Mouse (Mus musculus) MEL (cell line): ENCODE measurements at regions not wholly inside any gene's neighbourhood (a gene's known extent, or its start where the extent isn't known, plus 50 kb on each side); places are given as distances from the start of the nearest gene placed in this dataset.

ENCODE experiments used
- DNase-seq: peaks from one replicate; pipeline ENCODE4 v3.0.0; 2011; ENCODE audit warnings: low read depth, low spot score
- H3K27ac ChIP-seq: 2 replicates; pipeline ENCODE4 v1.5.1; 2012; ENCODE audit warnings: low read depth, mild to moderate bottlenecking, control low read depth, low read length, moderate library complexity; ENCODE audit not compliant: control insufficient read depth
- H3K27me3 ChIP-seq, 2 experiments: fragments of 150-350 bp in 1 of 2; sonication (generic) in 1 of 2; 2 replicates each; pipeline ENCODE4 v1.6.1; 2012; ENCODE audit warnings: low read length in 2 of 2, mild to moderate bottlenecking in 2 of 2, improper control_type of control experiment in 1 of 2, moderate library complexity in 1 of 2; ENCODE audit not compliant: insufficient read depth in 2 of 2, control insufficient read depth in 1 of 2
- H3K36me3 ChIP-seq, 2 experiments: 2 replicates each; pipeline ENCODE4 v1.6.1; 2012 to 2014; ENCODE audit warnings: low read length in 2 of 2, improper control_type of control experiment in 1 of 2, inconsistent platforms in 1 of 2, mild to moderate bottlenecking in 1 of 2; ENCODE audit not compliant: insufficient read depth in 2 of 2, control insufficient read depth in 1 of 2
- H3K4me1 ChIP-seq, 2 experiments: fragments of 150-350 bp in 1 of 2; sonication (generic) in 1 of 2; 2 replicates each; pipeline ENCODE4 v1.6.1; 2012; ENCODE audit warnings: low read length in 2 of 2, improper control_type of control experiment in 1 of 2, mild to moderate bottlenecking in 1 of 2; ENCODE audit not compliant: insufficient read depth in 2 of 2, control insufficient read depth in 1 of 2
- H3K4me3 ChIP-seq, 2 experiments: fragments of 150-350 bp in 1 of 2; sonication (generic) in 1 of 2; 2 replicates each; pipeline ENCODE4 v1.5.1; 2012; ENCODE audit warnings: low read depth in 2 of 2, low read length in 2 of 2, mild to moderate bottlenecking in 2 of 2, moderate library complexity in 2 of 2, control low read depth in 1 of 2, improper control_type of control experiment in 1 of 2; ENCODE audit not compliant: control insufficient read depth in 1 of 2, insufficient read depth in 1 of 2
- H3K79me2 ChIP-seq: 2 replicates; pipeline ENCODE4 v1.6.1; 2012; ENCODE audit warnings: mild to moderate bottlenecking, low read length, moderate library complexity; ENCODE audit not compliant: control insufficient read depth, poor library complexity, insufficient read depth
- H3K9ac ChIP-seq: 2 replicates; pipeline ENCODE4 v1.6.1; 2012; ENCODE audit warnings: low read depth, mild to moderate bottlenecking, control low read depth, low read length, moderate library complexity; ENCODE audit not compliant: control insufficient read depth, poor library complexity, severe bottlenecking
- H3K9me3 ChIP-seq: fragments of 150-350 bp; sonication (generic); replicated peaks from 2 replicates; pipeline ENCODE4 v1.6.1; 2012; ENCODE audit warnings: mild to moderate bottlenecking, low read length, improper control_type of control experiment, moderate library complexity; ENCODE audit not compliant: insufficient read depth
- BHLHE40 ChIP-seq: IDR thresholded peaks from 2 replicates; pipeline ENCODE4 v1.6.1; 2012; ENCODE audit warnings: low read depth, mild to moderate bottlenecking, inconsistent platforms, low read length, improper control_type of control experiment, borderline replicate concordance
- CHD2 ChIP-seq: IDR thresholded peaks from 2 replicates; pipeline ENCODE4 v1.6.1; 2011; ENCODE audit warnings: low read length, improper control_type of control experiment
- CTCF ChIP-seq, 3 experiments: IDR thresholded peaks in 2 of 3; conservative IDR thresholded peaks in 1 of 3; 2 replicates each; pipeline ENCODE4 v1.5.1; 2011 to 2012; ENCODE audit warnings: low read length in 3 of 3, low read depth in 2 of 3, mild to moderate bottlenecking in 2 of 3, improper control_type of control experiment in 1 of 3, inconsistent platforms in 1 of 3, mixed read lengths in 1 of 3, moderate library complexity in 1 of 3; ENCODE audit not compliant: control insufficient read depth in 1 of 3, insufficient read depth in 1 of 3, poor library complexity in 1 of 3, severe bottlenecking in 1 of 3
- E2F4 ChIP-seq: IDR thresholded peaks from 2 replicates; pipeline ENCODE4 v1.6.1; 2011; ENCODE audit warnings: low read depth, low read length, improper control_type of control experiment, borderline replicate concordance
- ELF1 ChIP-seq: IDR thresholded peaks from 2 replicates; pipeline ENCODE4 v1.6.1; 2014; ENCODE audit warnings: low read depth, mild to moderate bottlenecking, inconsistent platforms, low read length, improper control_type of control experiment, moderate library complexity
- ETS1 ChIP-seq: IDR thresholded peaks from 2 replicates; pipeline ENCODE4 v1.6.1; 2012; ENCODE audit warnings: low read depth, mild to moderate bottlenecking, inconsistent platforms, low read length, improper control_type of control experiment, moderate library complexity
- GABPA ChIP-seq: IDR thresholded peaks from 2 replicates; pipeline ENCODE4 v1.6.1; 2012; ENCODE audit warnings: low read depth, mild to moderate bottlenecking, inconsistent platforms, low read length, improper control_type of control experiment, moderate library complexity
- HCFC1 ChIP-seq: IDR thresholded peaks from 2 replicates; pipeline ENCODE4 v1.6.1; 2012; ENCODE audit warnings: low read depth, mild to moderate bottlenecking, inconsistent platforms, low read length, improper control_type of control experiment, moderate library complexity
- JUND ChIP-seq: IDR thresholded peaks from 2 replicates; pipeline ENCODE4 v1.6.1; 2011; ENCODE audit warnings: low read depth, mild to moderate bottlenecking, improper control_type of control experiment, low read length
- MAFK ChIP-seq: IDR thresholded peaks from 2 replicates; pipeline ENCODE4 v1.6.1; 2011; ENCODE audit warnings: low read depth, mild to moderate bottlenecking, low read length, improper control_type of control experiment, borderline replicate concordance
- MAX ChIP-seq: IDR thresholded peaks from 2 replicates; pipeline ENCODE4 v1.6.1; 2011; ENCODE audit warnings: low read length, improper control_type of control experiment
- NELFE ChIP-seq: IDR thresholded peaks from 2 replicates; pipeline ENCODE4 v1.6.1; 2011; ENCODE audit warnings: low read depth, low read length, improper control_type of control experiment
- NRF1 ChIP-seq: IDR thresholded peaks from 2 replicates; pipeline ENCODE4 v1.6.1; 2014; ENCODE audit warnings: low read depth, mild to moderate bottlenecking, inconsistent platforms, low read length, improper control_type of control experiment, moderate library complexity; ENCODE audit not compliant: poor library complexity, insufficient read depth, severe bottlenecking
- POLR2A ChIP-seq, 2 experiments: IDR thresholded peaks; 2 replicates each; pipeline ENCODE4 v1.6.1; 2011 to 2012; ENCODE audit warnings: low read length in 2 of 2, mild to moderate bottlenecking in 2 of 2, control low read depth in 1 of 2, improper control_type of control experiment in 1 of 2, low read depth in 1 of 2, moderate library complexity in 1 of 2; ENCODE audit not compliant: control insufficient read depth in 1 of 2, insufficient read depth in 1 of 2, poor library complexity in 1 of 2
- POLR2AphosphoS5 ChIP-seq: IDR thresholded peaks from 2 replicates; pipeline ENCODE4 v1.6.1; 2012; ENCODE audit warnings: low read depth, borderline replicate concordance, mild to moderate bottlenecking, inconsistent platforms, low read length, moderate library complexity, mixed read lengths
- RAD21 ChIP-seq: IDR thresholded peaks from 2 replicates; pipeline ENCODE4 v1.6.1; 2011; ENCODE audit warnings: mild to moderate bottlenecking, low read depth, low read length, improper control_type of control experiment
- RCOR1 ChIP-seq: IDR thresholded peaks from 2 replicates; pipeline ENCODE4 v1.6.1; 2012; ENCODE audit warnings: low read depth, mild to moderate bottlenecking, inconsistent platforms, low read length, improper control_type of control experiment
- SIN3A ChIP-seq: IDR thresholded peaks from 2 replicates; pipeline ENCODE4 v1.6.1; 2012; ENCODE audit warnings: low read length, improper control_type of control experiment, inconsistent platforms
- SMC3 ChIP-seq: IDR thresholded peaks from 2 replicates; pipeline ENCODE4 v1.6.1; 2011; ENCODE audit warnings: low read depth, low read length, improper control_type of control experiment
- USF1 ChIP-seq: IDR thresholded peaks from 2 replicates; pipeline ENCODE4 v1.6.1; 2014; ENCODE audit warnings: low read depth, mild to moderate bottlenecking, inconsistent platforms, low read length, improper control_type of control experiment, moderate library complexity
- ZC3H11A ChIP-seq: IDR thresholded peaks from 2 replicates; pipeline ENCODE4 v1.6.1; 2012; ENCODE audit warnings: low read depth, mild to moderate bottlenecking, inconsistent platforms, low read length, improper control_type of control experiment
- ZKSCAN1 ChIP-seq: IDR thresholded peaks from 2 replicates; pipeline ENCODE4 v1.6.1; 2012; ENCODE audit warnings: low read depth, mild to moderate bottlenecking, inconsistent platforms, low read length, improper control_type of control experiment, moderate library complexity
- ZMIZ1 ChIP-seq: IDR thresholded peaks from 2 replicates; pipeline ENCODE4 v1.6.1; 2012; ENCODE audit warnings: low read depth, mild to moderate bottlenecking, inconsistent platforms, low read length, improper control_type of control experiment, moderate library complexity
- ZNF384 ChIP-seq: IDR thresholded peaks from 2 replicates; pipeline ENCODE4 v1.6.1; 2012; ENCODE audit warnings: low read depth, mild to moderate bottlenecking, inconsistent platforms, low read length, improper control_type of control experiment

GRCm38 (mm10) chr6:70517932-70518331 is 274.1 kb downstream of the Rpia start:
- Histone ChIP-seq H3K9ac (no peak overlapping the region), H3K27ac (no peak overlapping the region), H3K27me3 (no peaks in the 10 kb centered on the region), H3K36me3 (no peaks in the 10 kb centered on the region), H3K79me2 (no peaks in the 10 kb centered on the region), H3K4me3 (no peak overlapping the region), H3K9me3 (no peaks in the 10 kb centered on the region), H3K4me1 (no peaks in the 10 kb centered on the region)
- no peak for DNase-seq
- TF ChIP-seq SMC3 (no peak), GABPA (no peak), ZMIZ1 (no peak), NELFE (no peak), POLR2AphosphoS5 (no peak), JUND (no peak), POLR2A (IDR thresholded peaks at IDR 0.05; ENCODE audit: control insufficient read depth in 1 of 2, insufficient read depth in 1 of 2, low read depth in 1 of 2, low read length in 2 of 2, poor library complexity in 1 of 2) (no peak), NRF1 (no peak), ZKSCAN1 (no peak), BHLHE40 (no peak), CHD2 (no peak)

- no peak overlapping the region for H3K9ac ChIP-seq
- H3K36me3 ChIP-seq: no peaks in the 10 kb centered on the region
- no peaks in the 10 kb centered on the region for H3K79me2 ChIP-seq
- no peaks in the 10 kb centered on the region for H3K9me3 ChIP-seq
- H3K4me3 ChIP-seq: no peak overlapping the region
- H3K27ac ChIP-seq: no peak overlapping the region
- no peaks in the 10 kb centered on the region for H3K27me3 ChIP-seq
- DNase-seq: peak; percentile 2
- no peak for TF ChIP-seq ELF1
- peak in 1 of 3 experiments; percentile 27; a peak in 2 of 6 replicates for TF ChIP-seq CTCF (IDR thresholded peaks at IDR 0.05 in 2 of 3, conservative IDR thresholded peaks at IDR 0.05 in 1 of 3; ENCODE audit: control insufficient read depth in 1 of 3, insufficient read depth in 1 of 3, low read depth in 2 of 3, low read length in 3 of 3, poor library complexity in 1 of 3, severe bottlenecking in 1 of 3)
- no peak for TF ChIP-seq MAX
- no peak for TF ChIP-seq HCFC1
- TF ChIP-seq E2F4: no peak
- no peak for TF ChIP-seq MAFK
- TF ChIP-seq ETS1: no peak
- TF ChIP-seq RCOR1: no peak
- no peak for TF ChIP-seq ZKSCAN1
- no peak for TF ChIP-seq JUND
- TF ChIP-seq RAD21: peak; percentile 12
- no peak for TF ChIP-seq ZNF384
- TF ChIP-seq ZC3H11A: no peak
- TF ChIP-seq USF1: no peak
- TF ChIP-seq CHD2: no peak
- TF ChIP-seq SMC3: peak; percentile 29; the same call in 1 of the 2 replicates
- TF ChIP-seq SIN3A: no peak
- no peaks in the 10 kb centered on the region for H3K4me1 ChIP-seq
Observed at GRCm38 (mm10) chr6:70468623-70469479, 323.2 kb downstream of the Rpia start.
